Mouse (Mus musculus) skeletal muscle tissue, adult 2 months (tissue): ENCODE results near the gene Kcnj9.

Source experiments
- DNase-seq: peaks from one replicate; pipeline ENCODE4 v3.0.0-alpha.2; 2012; ENCODE audit warnings: low read depth, low spot score

Kcnj9 gene

GRCm38 (mm10) chr1:172312768-172313561 lies 16.2 kb downstream of the Kcnj9 start:
- peak; percentile 34 for DNase-seq

- DNase-seq = peak; percentile 78
These were observed 17.0 kb downstream of the Kcnj9 start for GRCm38 (mm10) chr1:172311921-172312767.

GRCm38 (mm10) chr1:172311248-172311906 lies 17.7 kb downstream of the Kcnj9 start:
- peak; percentile 69 for DNase-seq

- peak; percentile 95 for DNase-seq
These were observed 19.3 kb downstream of the Kcnj9 start for GRCm38 (mm10) chr1:172309699-172310398.

- no peak for DNase-seq
These were observed 20.7 kb downstream of the Kcnj9 start for GRCm38 (mm10) chr1:172308409-172308808.

GRCm38 (mm10) chr1:172307936-172308335 lies 21.2 kb downstream of the Kcnj9 start:
- DNase-seq = no peak

GRCm38 (mm10) chr1:172306885-172307284 lies 22.2 kb downstream of the Kcnj9 start:
- no peak for DNase-seq

GRCm38 (mm10) chr1:172306196-172306595 lies 22.9 kb downstream of the Kcnj9 start:
- no peak for DNase-seq

- DNase-seq = no peak
These were observed 23.5 kb downstream of the Kcnj9 start for GRCm38 (mm10) chr1:172305635-172306034.

GRCm38 (mm10) chr1:172305153-172305552 lies 24.0 kb downstream of the Kcnj9 start:
- no peak for DNase-seq

GRCm38 (mm10) chr1:172304443-172304842 lies 24.7 kb downstream of the Kcnj9 start:
- no peak for DNase-seq

GRCm38 (mm10) chr1:172302851-172303250 lies 26.3 kb downstream of the Kcnj9 start:
- DNase-seq = no peak

- DNase-seq = no peak
These were observed 26.8 kb downstream of the Kcnj9 start for GRCm38 (mm10) chr1:172302311-172302710.

- DNase-seq = no peak
These were observed 27.9 kb downstream of the Kcnj9 start for GRCm38 (mm10) chr1:172301180-172301579.

- peak; percentile 85 for DNase-seq
These were observed 28.9 kb downstream of the Kcnj9 start for GRCm38 (mm10) chr1:172300247-172300646.

GRCm38 (mm10) chr1:172299528-172299927 lies 29.6 kb downstream of the Kcnj9 start:
- DNase-seq = no peak

GRCm38 (mm10) chr1:172297611-172298537 lies 31.2 kb downstream of the Kcnj9 start, which contains the start of gene Atp1a2:
Atp1a2 (minus strand) TSS chr1:172298064.
- peak; percentile 92 for DNase-seq

GRCm38 (mm10) chr1:172296816-172297510 lies 32.2 kb downstream of the Kcnj9 start:
- DNase-seq = peak; percentile 82

- DNase-seq = no peak
These were observed 33.3 kb downstream of the Kcnj9 start for GRCm38 (mm10) chr1:172295751-172296197.

- DNase-seq = no peak
These were observed 35.7 kb downstream of the Kcnj9 start for GRCm38 (mm10) chr1:172293449-172293848.
